ENCODE assay signal across 8 mouse cellular contexts in genomic region chr13:23685121-23685861, GRCm38 (mm10). TPM values are rescaled to one million over a fixed set of nuclear protein-coding genes. Genes with fewer than 3 reads are reported as not detected.
DNase-seq lines count a peak whose midpoint lies in the region; ATAC-seq and TF ChIP-seq lines count a peak whose summit lies in the region.

No protein-coding gene starts in this region.

- H3K36me3 ChIP-seq in heart, embryonic 10.5 days: no peaks in the 10 kb centered on the region
- H3K36me3 ChIP-seq in limb, embryonic 11.5 days (ENCODE audit: control insufficient read depth, insufficient read depth, low read length): no peaks in the 10 kb centered on the region

- TF ChIP-seq CTCF in layer of hippocampus, adult 2 months (conservative IDR thresholded peaks at IDR 0.05): no peak

- DNase-seq in layer of hippocampus, adult 2 months (ENCODE audit: low spot score in 2 of 2): no peak
- DNase-seq in layer of hippocampus, adult 11-12 months (ENCODE audit: low spot score): no peak
- DNase-seq in heart, embryonic 10.5 days (ENCODE audit: low spot score): no peak
- DNase-seq in limb, embryonic 11.5 days (ENCODE audit: low spot score): peak; percentile 69
- DNase-seq in gastrocnemius, postnatal 4 days (ENCODE audit: low spot score in 2 of 2): no peak
- DNase-seq in urinary bladder, postnatal 25 days (ENCODE audit: low spot score): no peak

- H3K4me1 ChIP-seq in brown adipose tissue, adult 24 weeks (ENCODE audit: control insufficient read depth, insufficient read depth, insufficient read length, low read length): peaks cover 2% of the 10 kb centered on the region; the same call in 1 of the 2 replicates
- H3K4me1 ChIP-seq in heart, embryonic 10.5 days: peaks cover 9% of the 10 kb centered on the region
- H3K4me1 ChIP-seq in limb, embryonic 11.5 days (ENCODE audit: control insufficient read depth, insufficient read depth, low read length): no peaks in the 10 kb centered on the region

- H3K9ac ChIP-seq in limb, embryonic 11.5 days (ENCODE audit: low read length): peak overlapping the region; percentile 72

- H3K27me3 ChIP-seq in heart, embryonic 10.5 days (ENCODE audit: insufficient read depth, poor library complexity, severe bottlenecking): no peaks in the 10 kb centered on the region
- no peaks in the 10 kb centered on the region for H3K27me3 ChIP-seq in limb, embryonic 11.5 days (ENCODE audit: control insufficient read depth, insufficient read depth, low read length)

- WGBS in heart, embryonic 10.5 days: 17% methylated on average over 15 of the region's 15 CpGs
- 20% methylated on average over 15 of the region's 15 CpGs for WGBS in limb, embryonic 11.5 days

- no peak for ATAC-seq in limb, embryonic 11.5 days (ENCODE audit: insufficient number of reproducible peaks, low FRiP score, low TSS enrichment, low read depth)
- ATAC-seq in monocyte, adult 5-6 weeks (replicated peaks; ENCODE audit: insufficient number of reproducible peaks, low FRiP score, low TSS enrichment, poor library complexity, severe bottlenecking): 0 out of 2 replicates have a peak, but pooled peaks have one; percentile 29

- H3K9me3 ChIP-seq in heart, embryonic 10.5 days: no peaks in the 10 kb centered on the region
- H3K9me3 ChIP-seq in limb, embryonic 11.5 days (ENCODE audit: control insufficient read depth, low read length): no peaks in the 10 kb centered on the region

- H3K27ac ChIP-seq in layer of hippocampus, adult 2 months: peak overlapping the region; percentile 96
- peak overlapping the region; percentile 75 for H3K27ac ChIP-seq in brown adipose tissue, adult 24 weeks (replicated peaks; ENCODE audit: low read depth, low read length)
- peak overlapping the region; percentile 87 for H3K27ac ChIP-seq in heart, embryonic 10.5 days
- peak overlapping the region; percentile 96 for H3K27ac ChIP-seq in limb, embryonic 11.5 days (replicated peaks; ENCODE audit: low read depth, low read length)

- peak overlapping the region; percentile 64 for H3K4me3 ChIP-seq in layer of hippocampus, adult 2 months
- H3K4me3 ChIP-seq in brown adipose tissue, adult 24 weeks (ENCODE audit: insufficient read depth, low read depth, low read length): peak overlapping the region; percentile 60
- H3K4me3 ChIP-seq in heart, embryonic 10.5 days: peak overlapping the region; percentile 55
- H3K4me3 ChIP-seq in limb, embryonic 11.5 days (ENCODE audit: low read depth, low read length): peak overlapping the region; percentile 35

- peak overlapping the region; percentile 58 for H3K4me2 ChIP-seq in limb, embryonic 11.5 days (ENCODE audit: low read depth, severe bottlenecking)

RNA-seq across cellular contexts. Expression of gene Hist1h2bc, which starts 1.3 kb away (rescaled TPM):
- total RNA-seq in layer of hippocampus, adult 2 months (2021): 10 to 100 TPM; 45.1 to 50.2 TPM
- 190 and 234 TPM in 2 replicates for polyA plus RNA-seq in brown adipose tissue, adult 24 weeks (2012; ENCODE audit: insufficient read depth, insufficient read length, missing spikeins)
- 24.3 and 29.4 TPM in 2 replicates for polyA plus RNA-seq in heart, embryonic 10.5 days (2016; fragmentation: Nextera tagmentation; extraction: Ambion mirVana)
- polyA plus RNA-seq in limb, embryonic 11.5 days (2014; fragmentation: Nextera tagmentation; extraction: Ambion mirVana): 19.9 and 21.1 TPM in 2 replicates
- total RNA-seq in monocyte, adult 5-6 weeks (2017): 28.7 to 101 TPM (median 49.7 TPM) in 3 replicates
- total RNA-seq in gastrocnemius, postnatal 4 days (2021): 10 to 100 TPM; 71.7 to 84.0 TPM

RNA-seq across cellular contexts. Expression of gene Hist1h2ac, which starts 1.5 kb away (rescaled TPM):
- total RNA-seq in layer of hippocampus, adult 2 months (2021): 1 to 10 TPM; 2.9 to 4.0 TPM
- 0.59 and 1.0 TPM in 2 replicates for polyA plus RNA-seq in brown adipose tissue, adult 24 weeks (2012; ENCODE audit: insufficient read depth, insufficient read length, missing spikeins)
- polyA plus RNA-seq in heart, embryonic 10.5 days (2016; fragmentation: Nextera tagmentation; extraction: Ambion mirVana): 0.63 and 0.84 TPM in 2 replicates
- polyA plus RNA-seq in limb, embryonic 11.5 days (2014; fragmentation: Nextera tagmentation; extraction: Ambion mirVana): 0.96 and 1.0 TPM in 2 replicates
- 5.0 to 8.9 TPM (median 8.3 TPM) in 3 replicates for total RNA-seq in monocyte, adult 5-6 weeks (2017)
- 10 to 100 TPM; 12.7 to 14.2 TPM for total RNA-seq in gastrocnemius, postnatal 4 days (2021)

RNA-seq across cellular contexts. Expression of gene Hist1h1t, which starts 10.3 kb away (rescaled TPM):
- total RNA-seq in layer of hippocampus, adult 2 months (2021): not detected
- polyA plus RNA-seq in brown adipose tissue, adult 24 weeks (2012; ENCODE audit: insufficient read depth, insufficient read length, missing spikeins): not detected in 2 replicates
- 0.24 TPM in 1 of 2 replicates, not detected in the other for polyA plus RNA-seq in heart, embryonic 10.5 days (2016; fragmentation: Nextera tagmentation; extraction: Ambion mirVana)
- polyA plus RNA-seq in limb, embryonic 11.5 days (2014; fragmentation: Nextera tagmentation; extraction: Ambion mirVana): 0.28 TPM in 1 of 2 replicates, not detected in the other
- total RNA-seq in monocyte, adult 5-6 weeks (2017): not detected in 3 replicates
- total RNA-seq in gastrocnemius, postnatal 4 days (2021): 1 to 10 TPM; 1.3 to 1.6 TPM

RNA-seq across cellular contexts. Expression of gene Hist1h4c, which starts 13.0 kb away (rescaled TPM):
- total RNA-seq in layer of hippocampus, adult 2 months (2021): 100 to 1,000 TPM; 108 to 115 TPM
- polyA plus RNA-seq in brown adipose tissue, adult 24 weeks (2012; ENCODE audit: insufficient read depth, insufficient read length, missing spikeins): 2.1 TPM in 1 of 2 replicates, not detected in the other
- polyA plus RNA-seq in heart, embryonic 10.5 days (2016; fragmentation: Nextera tagmentation; extraction: Ambion mirVana): 3.2 and 3.3 TPM in 2 replicates
- 6.6 and 7.9 TPM in 2 replicates for polyA plus RNA-seq in limb, embryonic 11.5 days (2014; fragmentation: Nextera tagmentation; extraction: Ambion mirVana)
- 82.1 to 150 TPM (median 93.5 TPM) in 3 replicates for total RNA-seq in monocyte, adult 5-6 weeks (2017)
- total RNA-seq in gastrocnemius, postnatal 4 days (2021): 100 to 1,000 TPM; 206 to 241 TPM

RNA-seq across cellular contexts. Expression of gene Hfe, which starts 25.4 kb away (rescaled TPM):
- total RNA-seq in layer of hippocampus, adult 2 months (2021): 1 to 10 TPM; 3.2 to 3.6 TPM
- polyA plus RNA-seq in brown adipose tissue, adult 24 weeks (2012; ENCODE audit: insufficient read depth, insufficient read length, missing spikeins): 30.2 and 34.3 TPM in 2 replicates
- 5.2 and 8.3 TPM in 2 replicates for polyA plus RNA-seq in heart, embryonic 10.5 days (2016; fragmentation: Nextera tagmentation; extraction: Ambion mirVana)
- 2.1 and 3.7 TPM in 2 replicates for polyA plus RNA-seq in limb, embryonic 11.5 days (2014; fragmentation: Nextera tagmentation; extraction: Ambion mirVana)
- total RNA-seq in monocyte, adult 5-6 weeks (2017): 90.6 to 170 TPM (median 150 TPM) in 3 replicates
- total RNA-seq in gastrocnemius, postnatal 4 days (2021): 1 to 10 TPM; 5.9 to 6.6 TPM
